Mouse (Mus musculus): ENCODE results near the gene Ltc4s. TPM values are rescaled to one million over a fixed set of nuclear protein-coding genes. Genes with fewer than 3 reads are reported as not detected.
A peak's percentile ranks its signal among the peaks of the same experiment; 100 is the strongest.

Gene Ltc4s
- polyA plus RNA-seq, 1 experiment from 2014 or later, result 0.60 TPM

GRCm38 (mm10) chr11:50266997-50267396, 28.6 kb upstream of the Ltc4s start:
- H3K9ac ChIP-seq, result no peak overlapping the region
- no peak for ATAC-seq (ENCODE audit: low FRiP score)
- H3K4me3 ChIP-seq (replicated peaks), result no peak overlapping the region
- WGBS, result 92% methylated on average over 3 of the region's 3 CpGs
- no peak overlapping the region for H3K4me2 ChIP-seq
- no peaks in the 10 kb centered on the region for H3K9me3 ChIP-seq
- peaks cover 46% of the 10 kb centered on the region for H3K36me3 ChIP-seq (replicated peaks)
- H3K27me3 ChIP-seq, result no peaks in the 10 kb centered on the region
- H3K27ac ChIP-seq, result no peak overlapping the region
- no peaks in the 10 kb centered on the region for H3K4me1 ChIP-seq

GRCm38 (mm10) chr11:50265931-50266330, 27.5 kb upstream of the Ltc4s start:
- Histone ChIP-seq H3K4me1 (no peaks in the 10 kb centered on the region), H3K36me3 (replicated peaks) (peaks cover 56% of the 10 kb centered on the region), H3K27me3 (no peaks in the 10 kb centered on the region), H3K9ac (no peak overlapping the region), H3K4me3 (replicated peaks) (no peak overlapping the region), H3K4me2 (no peak overlapping the region), H3K27ac (no peak overlapping the region), H3K9me3 (no peaks in the 10 kb centered on the region)
- ATAC-seq (ENCODE audit: low FRiP score), result no peak
- WGBS, result 94% methylated on average over 8 of the region's 8 CpGs

- Histone ChIP-seq H3K9ac (no peak overlapping the region), H3K9me3 (no peaks in the 10 kb centered on the region), H3K4me3 (replicated peaks) (no peak overlapping the region), H3K4me1 (no peaks in the 10 kb centered on the region), H3K27me3 (no peaks in the 10 kb centered on the region), H3K27ac (no peak overlapping the region), H3K36me3 (replicated peaks) (peaks cover 83% of the 10 kb centered on the region), H3K4me2 (no peak overlapping the region)
- WGBS, result 96% methylated on average over 3 of the region's 3 CpGs
- ATAC-seq (ENCODE audit: low FRiP score), result no peak
These were observed 24.8 kb upstream of the Ltc4s start for GRCm38 (mm10) chr11:50263198-50263597.

GRCm38 (mm10) chr11:50262020-50262419, 23.6 kb upstream of the Ltc4s start:
- no peaks in the 10 kb centered on the region for H3K9me3 ChIP-seq
- no peak overlapping the region for H3K27ac ChIP-seq
- no peaks in the 10 kb centered on the region for H3K27me3 ChIP-seq
- peaks cover 93% of the 10 kb centered on the region for H3K36me3 ChIP-seq (replicated peaks)
- H3K4me1 ChIP-seq, result no peaks in the 10 kb centered on the region
- no peak overlapping the region for H3K4me3 ChIP-seq (replicated peaks)
- ATAC-seq (ENCODE audit: low FRiP score), result no peak
- 97% methylated on average over 4 of the region's 4 CpGs for WGBS
- H3K4me2 ChIP-seq, result no peak overlapping the region
- no peak overlapping the region for H3K9ac ChIP-seq

- Histone ChIP-seq H3K36me3 (replicated peaks) (peaks cover 77% of the 10 kb centered on the region), H3K9me3 (no peaks in the 10 kb centered on the region), H3K4me1 (no peaks in the 10 kb centered on the region), H3K27ac (no peak overlapping the region), H3K9ac (no peak overlapping the region), H3K27me3 (no peaks in the 10 kb centered on the region), H3K4me3 (replicated peaks) (no peak overlapping the region), H3K4me2 (no peak overlapping the region)
- WGBS, result 90% methylated on average over 7 of the region's 7 CpGs
- ATAC-seq (ENCODE audit: low FRiP score), result no peak
These were observed 19.9 kb upstream of the Ltc4s start for GRCm38 (mm10) chr11:50258310-50258709.

- ATAC-seq (ENCODE audit: low FRiP score), result no peak
- Histone ChIP-seq H3K9ac (no peak overlapping the region), H3K36me3 (replicated peaks) (peaks cover 60% of the 10 kb centered on the region)
These were observed 18.2 kb upstream of the Ltc4s start for GRCm38 (mm10) chr11:50256615-50257014.

GRCm38 (mm10) chr11:50254010-50254580, 15.7 kb upstream of the Ltc4s start:
- no peak overlapping the region for H3K9ac ChIP-seq
- no peak for ATAC-seq (ENCODE audit: low FRiP score)
- peaks cover 36% of the 10 kb centered on the region for H3K36me3 ChIP-seq (replicated peaks)
- H3K27me3 ChIP-seq, result no peaks in the 10 kb centered on the region
- WGBS, result 82% methylated on average over 12 of the region's 12 CpGs
- H3K4me1 ChIP-seq, result no peaks in the 10 kb centered on the region
- H3K9me3 ChIP-seq, result no peaks in the 10 kb centered on the region
- H3K4me2 ChIP-seq, result no peak overlapping the region
- no peak overlapping the region for H3K4me3 ChIP-seq (replicated peaks)
- 0 out of 2 replicates have a peak overlapping the region, but pooled peaks have one; percentile 36 for H3K27ac ChIP-seq

More at GRCm38 (mm10) chr11:50256615-50257014, 18.2 kb upstream of the Ltc4s start:
- no peak overlapping the region for H3K4me3 ChIP-seq (replicated peaks)
- no peaks in the 10 kb centered on the region for H3K27me3 ChIP-seq
- 91% methylated on average over 7 of the region's 7 CpGs for WGBS
- H3K27ac ChIP-seq, result no peak overlapping the region
- H3K9me3 ChIP-seq, result no peaks in the 10 kb centered on the region
- no peak overlapping the region for H3K4me2 ChIP-seq
- no peaks in the 10 kb centered on the region for H3K4me1 ChIP-seq

- no peaks in the 10 kb centered on the region for H3K9me3 ChIP-seq
- no peak overlapping the region for H3K4me3 ChIP-seq (replicated peaks)
- no peak overlapping the region for H3K4me2 ChIP-seq
- H3K9ac ChIP-seq, result no peak overlapping the region
- ATAC-seq (ENCODE audit: low FRiP score), result no peak
- no peaks in the 10 kb centered on the region for H3K27me3 ChIP-seq
- WGBS, result 67% methylated on average over 1 of the region's 1 CpGs
- no peaks in the 10 kb centered on the region for H3K4me1 ChIP-seq
- H3K27ac ChIP-seq, result no peak overlapping the region
- H3K36me3 ChIP-seq (replicated peaks), result peaks cover 29% of the 10 kb centered on the region
These were observed 15.0 kb upstream of the Ltc4s start for GRCm38 (mm10) chr11:50253393-50253792.

GRCm38 (mm10) chr11:50252684-50253265, 14.4 kb upstream of the Ltc4s start:
- Histone ChIP-seq H3K27me3 (no peaks in the 10 kb centered on the region), H3K27ac (no peak overlapping the region), H3K4me1 (no peaks in the 10 kb centered on the region), H3K4me3 (replicated peaks) (no peak overlapping the region), H3K9ac (no peak overlapping the region), H3K36me3 (replicated peaks) (peaks cover 23% of the 10 kb centered on the region), H3K4me2 (no peak overlapping the region), H3K9me3 (no peaks in the 10 kb centered on the region)
- 80% methylated on average over 11 of the region's 11 CpGs for WGBS
- no peak for ATAC-seq (ENCODE audit: low FRiP score)

GRCm38 (mm10) chr11:50252166-50252565, 13.8 kb upstream of the Ltc4s start:
- no peaks in the 10 kb centered on the region for H3K9me3 ChIP-seq
- ATAC-seq (ENCODE audit: low FRiP score), result no peak
- no peaks in the 10 kb centered on the region for H3K27me3 ChIP-seq
- H3K27ac ChIP-seq, result no peak overlapping the region
- WGBS, result 80% methylated on average over 3 of the region's 3 CpGs
- no peak overlapping the region; the same call in 1 of the 2 replicates for H3K9ac ChIP-seq
- no peak overlapping the region for H3K4me2 ChIP-seq
- H3K4me1 ChIP-seq, result no peaks in the 10 kb centered on the region
- peaks cover 18% of the 10 kb centered on the region for H3K36me3 ChIP-seq (replicated peaks)
- no peak overlapping the region for H3K4me3 ChIP-seq (replicated peaks)

GRCm38 (mm10) chr11:50248473-50249171, 10.2 kb upstream of the Ltc4s start:
- no peak overlapping the region for H3K27ac ChIP-seq
- no peaks in the 10 kb centered on the region for H3K4me1 ChIP-seq
- WGBS, result 85% methylated on average over 7 of the region's 7 CpGs
- ATAC-seq (ENCODE audit: low FRiP score), result no peak
- no peaks in the 10 kb centered on the region for H3K9me3 ChIP-seq
- no peak overlapping the region for H3K4me3 ChIP-seq (replicated peaks)
- H3K36me3 ChIP-seq (replicated peaks), result no peaks in the 10 kb centered on the region
- H3K27me3 ChIP-seq, result no peaks in the 10 kb centered on the region
- H3K9ac ChIP-seq, result no peak overlapping the region
- H3K4me2 ChIP-seq, result no peak overlapping the region

- H3K9ac ChIP-seq, result no peak overlapping the region
- ATAC-seq (ENCODE audit: low FRiP score), result no peak
- no peak overlapping the region for H3K27ac ChIP-seq
- no peak overlapping the region for H3K4me2 ChIP-seq
- H3K27me3 ChIP-seq, result no peaks in the 10 kb centered on the region
- H3K4me3 ChIP-seq (replicated peaks), result no peak overlapping the region
- H3K4me1 ChIP-seq, result no peaks in the 10 kb centered on the region
- WGBS, result 82% methylated on average over 5 of the region's 5 CpGs
- H3K36me3 ChIP-seq (replicated peaks), result no peaks in the 10 kb centered on the region
- H3K9me3 ChIP-seq, result no peaks in the 10 kb centered on the region
These were observed 6.9 kb upstream of the Ltc4s start for GRCm38 (mm10) chr11:50245269-50245668.

- H3K36me3 ChIP-seq (replicated peaks), result no peaks in the 10 kb centered on the region
- ATAC-seq (ENCODE audit: low FRiP score), result no peak
- no peaks in the 10 kb centered on the region for H3K9me3 ChIP-seq
- H3K9ac ChIP-seq, result no peak overlapping the region
- no peak overlapping the region for H3K27ac ChIP-seq
- 86% methylated on average over 6 of the region's 6 CpGs for WGBS
- H3K4me2 ChIP-seq, result no peak overlapping the region
- peaks cover 5% of the 10 kb centered on the region for H3K27me3 ChIP-seq
- H3K4me3 ChIP-seq (replicated peaks), result no peak overlapping the region
- H3K4me1 ChIP-seq, result no peaks in the 10 kb centered on the region
These were observed 5.5 kb upstream of the Ltc4s start for GRCm38 (mm10) chr11:50243926-50244325.
